Mouse (Mus musculus): ENCODE data around the gene 2700049A03Rik. TPM values are rescaled to one million over a fixed set of nuclear protein-coding genes. Genes with fewer than 3 reads are reported as not detected.

2700049A03Rik gene
- polyA plus RNA-seq, 2 experiments from 2014 or later = 7.8 to 13.4 TPM

DNA sequence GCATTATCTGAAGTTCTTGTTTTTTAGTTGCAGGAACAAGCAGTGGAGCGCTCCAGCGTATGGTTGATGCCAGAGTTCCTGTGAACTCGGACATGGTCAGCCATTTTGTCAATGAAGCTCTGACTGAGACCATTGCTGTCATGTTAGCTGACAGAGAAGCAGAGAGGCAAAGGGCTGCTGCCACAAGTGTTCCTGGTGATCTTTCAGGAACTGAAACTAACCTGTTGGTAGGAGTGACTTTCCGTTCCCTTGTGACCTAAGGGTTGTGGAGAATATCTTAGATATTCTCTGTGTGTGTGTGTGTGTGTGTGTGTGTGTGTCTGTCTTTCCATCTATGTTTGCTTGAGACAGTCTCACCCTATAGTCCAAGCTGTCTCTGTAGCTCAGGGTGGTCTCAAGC, 47.7 kb downstream of the 2700049A03Rik start:
- no peak for ATAC-seq

DNA sequence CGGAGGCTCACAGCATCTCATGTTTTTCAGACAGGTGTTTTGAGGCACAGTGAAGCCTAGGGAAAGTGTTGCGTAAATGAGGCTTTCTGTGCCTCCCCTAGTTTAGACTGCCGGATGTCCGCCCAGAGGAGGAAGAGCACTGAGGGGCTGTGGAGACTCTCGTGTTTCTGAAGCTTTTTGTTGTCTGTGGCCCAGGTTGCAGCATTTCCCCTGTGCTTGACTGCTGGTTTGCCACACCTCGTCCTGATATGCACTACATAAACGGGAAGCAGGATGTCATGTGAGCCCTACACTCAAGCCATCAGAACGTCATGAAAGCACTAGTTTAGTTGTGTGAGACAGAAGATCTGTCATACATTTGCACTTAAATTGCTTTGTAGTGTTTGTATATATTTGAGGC, 56.1 kb downstream of the 2700049A03Rik start:
- ATAC-seq = no peak

DNA sequence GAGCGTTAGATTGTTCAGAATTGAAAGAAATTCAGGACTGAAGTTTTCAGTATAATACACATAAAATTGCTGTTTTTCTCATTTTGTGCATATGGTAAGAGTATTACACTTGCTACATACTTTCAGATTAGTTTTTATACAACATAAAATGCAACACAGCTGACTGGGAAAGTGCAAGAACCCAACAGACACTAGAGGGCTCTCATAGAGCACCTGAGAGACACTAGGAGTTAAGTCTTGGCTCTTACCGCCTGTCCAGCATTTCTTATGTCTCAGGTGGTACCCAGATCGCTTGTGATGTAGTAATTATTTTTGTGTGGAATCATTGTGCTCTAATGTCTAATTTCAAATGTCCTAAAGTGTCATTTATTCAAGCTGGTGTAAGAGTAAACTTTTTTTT, 61.0 kb downstream of the 2700049A03Rik start:
- ATAC-seq = no peak

DNA sequence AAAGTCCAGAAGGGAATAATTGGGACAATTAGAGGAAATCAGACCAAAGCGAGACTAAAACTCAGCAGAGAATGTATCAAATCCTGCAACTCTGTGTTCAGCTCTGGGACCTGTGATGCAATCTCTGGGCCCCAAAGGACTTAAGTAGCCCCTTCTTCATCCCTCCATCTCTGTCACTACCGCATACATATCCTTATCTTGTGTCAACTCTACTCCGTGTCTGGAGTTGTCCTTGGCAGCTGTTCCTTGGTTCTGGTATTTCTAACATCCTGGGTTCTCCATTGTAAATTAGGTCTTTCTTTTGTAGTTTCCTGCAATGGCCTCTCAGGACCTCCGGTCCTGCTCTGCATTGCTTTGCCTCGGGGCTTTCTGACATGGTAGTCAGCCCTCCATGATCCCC, 65.1 kb downstream of the 2700049A03Rik start:
- ATAC-seq = no peak

DNA sequence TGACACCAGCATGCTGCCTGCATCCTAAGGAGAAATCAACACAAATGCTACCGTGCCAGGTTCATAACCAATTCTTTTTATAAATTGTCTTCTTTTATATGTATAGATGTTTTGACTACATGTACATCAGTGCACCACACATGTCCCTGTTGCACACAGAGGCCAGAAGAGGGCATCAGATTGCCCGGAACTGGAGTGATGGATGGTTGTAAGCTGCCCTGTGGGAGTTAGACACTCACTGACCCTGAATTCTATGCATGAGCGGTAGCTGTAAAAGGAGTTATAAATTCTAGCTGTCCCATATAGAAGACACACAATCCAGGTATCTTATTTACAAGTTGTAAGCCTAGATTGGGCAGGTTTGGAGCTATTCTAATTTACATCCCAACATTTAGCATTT, 67.7 kb downstream of the 2700049A03Rik start:
- no peak for ATAC-seq

DNA sequence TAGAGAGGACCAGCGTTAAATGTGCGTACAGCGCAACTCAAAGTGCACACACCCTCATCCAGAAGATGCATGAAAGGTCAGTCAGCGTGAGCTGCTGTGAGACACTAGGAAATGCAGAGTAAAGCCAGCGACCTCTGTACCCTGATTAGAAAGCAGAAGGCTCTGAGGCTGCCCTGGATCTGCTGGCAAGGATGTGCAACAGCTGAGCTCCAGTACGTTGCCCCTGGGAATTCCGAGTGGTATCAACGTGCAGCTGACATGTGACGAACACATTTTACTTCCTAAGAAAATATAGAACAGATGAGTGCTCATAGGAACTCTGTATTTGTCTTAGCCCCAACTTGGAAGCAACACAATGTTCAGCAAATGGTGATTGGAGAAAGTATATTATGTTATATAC, 80.5 kb downstream of the 2700049A03Rik start:
- no peak for ATAC-seq

DNA sequence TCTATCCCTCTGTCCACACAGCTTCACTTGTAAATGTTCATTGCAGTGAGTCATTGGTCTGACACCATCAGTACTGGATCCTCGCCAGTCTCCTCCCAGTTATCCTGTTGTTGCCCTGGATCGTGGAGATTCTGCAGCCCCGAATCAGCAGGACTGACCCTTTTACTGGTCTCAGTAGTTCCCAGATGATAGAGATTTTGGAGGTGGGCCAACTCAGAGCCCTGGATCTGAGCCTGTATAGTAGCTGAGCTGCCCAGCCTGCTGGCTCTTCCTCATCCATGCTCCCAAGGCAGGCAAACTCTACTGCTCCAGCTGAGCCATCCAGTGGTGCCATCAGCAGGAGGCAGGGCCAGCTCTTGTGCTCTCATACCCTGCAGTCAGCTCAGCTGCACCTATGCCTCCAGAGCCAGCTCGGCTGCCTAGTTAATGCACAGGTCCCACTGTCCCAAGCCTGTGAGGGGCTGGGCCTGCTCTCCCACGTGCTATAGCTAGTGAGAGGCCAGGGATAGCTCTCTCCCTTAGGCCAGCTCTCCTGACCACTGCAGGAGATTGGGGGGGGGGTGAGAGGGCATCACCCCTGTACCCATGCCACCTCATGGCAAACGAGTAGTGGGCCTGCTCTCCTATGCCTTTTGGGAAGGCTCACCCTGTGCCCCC, 81.3 kb downstream of the 2700049A03Rik start:
- ATAC-seq = no peak

DNA sequence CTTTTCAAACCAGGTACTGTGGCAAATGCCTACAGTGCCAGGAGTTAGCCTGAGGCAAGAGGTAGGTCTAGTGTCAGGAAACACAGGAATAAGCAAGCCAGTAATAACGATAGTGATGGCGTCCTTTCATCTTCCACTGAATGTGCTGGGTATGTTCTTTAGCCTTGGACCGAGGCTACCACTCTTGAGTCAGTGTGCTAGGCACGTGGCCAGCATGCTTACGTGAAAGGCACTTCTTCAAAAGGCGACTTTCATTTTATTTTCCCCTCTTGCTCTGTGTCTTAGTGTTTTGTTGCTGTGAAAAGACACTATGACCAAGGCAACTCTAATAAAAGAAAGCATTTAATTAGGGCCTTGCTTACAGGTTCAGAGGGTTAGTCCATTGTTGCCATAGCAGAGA, 86.1 kb downstream of the 2700049A03Rik start:
- no peak for ATAC-seq

DNA sequence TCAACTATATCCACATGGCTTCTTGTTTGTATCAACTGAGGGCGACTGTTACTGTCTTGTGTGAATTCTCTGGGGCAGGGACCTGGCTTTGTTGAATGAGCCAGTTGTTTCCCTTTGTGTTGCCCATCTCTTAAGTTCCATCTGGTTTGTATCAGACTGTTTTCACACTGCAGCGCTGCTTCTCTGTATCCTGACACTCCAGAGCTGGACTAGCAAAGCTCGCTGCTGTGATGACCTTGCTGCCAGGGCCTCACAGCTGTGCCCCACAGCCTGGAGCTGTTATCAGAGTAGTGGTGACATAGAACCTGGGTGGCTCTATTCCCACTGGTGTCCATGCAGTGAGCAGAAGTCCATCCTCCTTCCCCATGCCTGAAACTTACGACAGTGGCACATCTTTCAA, 91.1 kb downstream of the 2700049A03Rik start:
- no peak for ATAC-seq

DNA sequence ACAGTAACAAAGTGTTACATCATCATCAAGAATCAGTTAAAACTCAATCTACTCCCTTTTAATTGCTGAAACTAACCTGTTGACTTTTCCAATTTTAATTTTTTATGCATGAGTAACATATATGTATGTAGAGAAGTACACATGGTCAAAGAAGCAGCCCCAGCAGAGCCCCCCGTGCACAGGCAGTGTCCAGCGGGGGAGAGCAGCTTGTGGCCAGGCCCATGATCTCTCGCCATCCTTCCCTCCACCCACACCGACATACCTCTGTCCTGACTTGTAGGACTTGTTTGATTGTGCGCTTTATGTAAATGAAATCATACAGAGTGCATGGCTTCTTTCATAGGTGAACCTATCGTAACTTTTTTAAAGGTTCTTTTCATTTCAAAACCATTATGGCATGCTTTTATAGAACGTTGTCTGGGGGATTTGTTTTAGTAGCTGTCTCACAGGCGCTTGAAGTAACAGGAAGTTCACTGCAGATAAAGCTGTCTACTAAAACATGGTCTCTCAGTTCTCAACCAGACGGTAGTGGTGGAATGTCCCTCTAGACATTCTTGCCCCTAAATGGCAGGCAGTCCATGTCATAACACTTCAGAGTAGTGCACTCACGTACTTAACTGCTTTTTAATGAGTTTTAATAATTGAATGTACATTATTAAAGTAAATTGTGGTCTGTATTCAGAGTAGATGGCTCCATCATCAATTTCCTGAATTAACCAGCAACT, 92.4 kb downstream of the 2700049A03Rik start:
- ATAC-seq = no peak

DNA sequence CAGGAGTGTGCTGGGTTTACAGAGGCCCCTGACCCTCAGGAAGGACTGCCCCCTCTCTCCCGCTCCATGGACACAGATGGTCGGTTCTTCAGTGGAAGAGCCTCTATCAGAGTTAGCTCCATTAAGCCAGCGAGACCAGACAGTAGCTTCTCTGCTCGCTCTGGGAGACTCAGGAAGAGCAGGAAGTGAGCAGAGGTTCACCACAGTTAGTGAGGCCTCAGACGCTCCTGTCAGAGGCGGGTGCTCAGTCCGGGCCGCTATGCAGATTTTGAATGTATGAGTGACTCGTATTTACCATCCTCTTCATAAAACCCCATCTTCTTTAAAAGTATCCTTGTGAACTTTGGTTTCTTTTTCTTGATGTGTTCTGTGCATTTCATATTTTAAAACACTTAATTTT, 94.9 kb downstream of the 2700049A03Rik start:
- ATAC-seq = no peak

DNA sequence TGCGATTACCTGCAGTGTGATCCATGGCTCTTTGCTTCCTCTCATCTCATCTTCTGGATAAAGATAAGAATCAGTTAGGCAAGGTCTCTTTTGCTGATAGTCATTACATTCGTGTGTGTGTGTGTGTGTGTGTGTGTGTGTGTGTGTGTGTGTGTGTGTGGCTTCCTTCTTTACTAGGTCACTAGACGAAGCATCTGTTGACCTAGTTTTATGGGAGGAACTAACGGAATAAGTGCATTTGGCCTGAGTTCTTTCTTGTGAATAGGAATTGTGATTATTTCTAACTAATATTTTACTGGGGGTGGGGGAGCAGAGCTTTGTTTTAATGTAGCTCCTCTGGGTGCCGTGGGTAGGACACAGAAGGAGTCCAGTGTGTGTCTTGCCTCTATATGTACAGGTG, 96.8 kb downstream of the 2700049A03Rik start:
- no peak for ATAC-seq

DNA sequence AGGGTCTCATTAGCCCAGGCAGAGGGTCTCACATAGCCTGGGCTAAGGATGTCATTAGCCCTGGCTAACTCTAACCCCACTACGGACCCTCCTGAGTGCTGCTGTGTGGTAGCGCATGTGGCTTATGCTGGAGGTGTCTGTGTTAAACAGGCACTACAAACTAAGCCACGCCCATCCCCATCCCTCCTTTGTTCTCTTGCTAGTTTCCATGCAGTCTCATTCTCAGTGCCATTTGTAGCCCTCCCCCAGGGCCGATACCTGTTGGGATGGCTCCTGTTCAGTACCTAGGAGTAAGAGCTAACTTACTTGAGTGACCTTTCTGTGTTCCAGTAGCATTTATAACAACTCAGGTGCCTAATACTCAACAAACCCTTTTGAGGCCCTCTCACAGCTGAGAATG, 100.4 kb downstream of the 2700049A03Rik start:
- ATAC-seq = no peak

DNA sequence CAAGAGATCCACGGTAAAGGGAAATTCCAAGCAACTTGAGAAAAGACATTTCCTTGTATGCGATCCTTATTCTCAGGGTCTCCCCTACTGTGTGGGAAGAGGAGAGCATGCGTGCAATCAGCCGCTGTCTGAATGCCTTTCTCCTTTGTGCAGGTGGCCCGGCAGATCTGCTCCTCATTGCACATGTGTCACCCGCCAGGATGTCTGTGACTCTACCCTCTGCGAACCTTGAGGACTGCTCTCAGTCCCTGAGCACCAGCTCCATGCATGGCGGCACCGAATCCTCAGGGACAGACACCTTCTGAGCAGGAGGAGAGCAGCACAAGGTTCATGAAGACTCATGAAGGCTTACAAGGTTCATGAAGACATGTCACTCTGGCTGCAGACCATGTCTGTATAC, 106.1 kb downstream of the 2700049A03Rik start:
- no peak for ATAC-seq

DNA sequence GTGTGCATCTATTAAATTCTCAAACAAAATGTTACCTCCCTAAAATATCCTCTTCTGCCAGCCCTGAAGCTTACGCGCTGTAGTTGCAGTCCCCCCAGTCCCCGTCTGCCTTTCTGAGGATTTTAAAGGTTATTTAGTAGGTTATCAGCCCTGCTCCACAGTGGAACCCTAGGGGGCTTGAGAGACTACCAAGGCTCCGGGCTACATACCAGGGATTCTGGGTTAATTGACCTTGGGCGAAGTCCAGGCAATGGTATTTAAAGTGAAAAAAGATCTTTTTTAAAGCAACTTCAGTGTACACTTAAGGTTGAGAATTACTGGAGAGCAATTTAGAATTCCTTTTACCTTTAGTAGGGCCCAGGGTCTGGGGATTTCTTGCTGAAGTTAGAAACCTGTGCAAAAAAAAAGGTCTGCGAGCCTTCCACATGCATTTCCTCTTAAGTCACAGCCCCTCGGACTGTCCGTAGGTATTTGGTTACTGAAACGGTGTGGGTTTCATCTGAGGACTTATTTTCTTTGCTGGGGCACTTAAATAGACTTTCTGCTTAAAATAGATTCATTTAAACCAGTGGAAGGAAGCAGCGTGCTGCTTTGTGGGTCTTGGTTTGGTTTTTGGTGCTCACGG, 108.2 kb downstream of the 2700049A03Rik start:
- ATAC-seq = no peak

DNA sequence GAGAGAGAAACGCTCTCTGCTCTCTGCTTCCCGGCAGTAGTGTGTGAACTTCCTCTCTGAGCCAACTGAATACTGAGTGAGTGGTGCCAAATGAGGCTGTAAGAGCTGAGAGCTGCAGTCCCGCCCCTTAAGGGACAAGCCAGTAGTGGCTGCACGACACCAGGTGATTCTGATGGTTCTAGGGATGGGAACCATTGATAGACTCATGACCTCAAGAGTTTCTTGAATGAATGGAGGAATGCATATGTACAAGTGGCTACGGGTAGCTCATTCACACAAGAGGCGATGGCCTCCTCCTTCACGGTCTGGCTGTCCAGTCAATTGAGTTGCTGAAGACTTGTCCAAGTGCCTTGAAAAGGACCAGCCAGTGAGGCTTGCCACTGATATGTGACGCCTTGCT, 110.5 kb downstream of the 2700049A03Rik start:
- no peak for ATAC-seq

DNA sequence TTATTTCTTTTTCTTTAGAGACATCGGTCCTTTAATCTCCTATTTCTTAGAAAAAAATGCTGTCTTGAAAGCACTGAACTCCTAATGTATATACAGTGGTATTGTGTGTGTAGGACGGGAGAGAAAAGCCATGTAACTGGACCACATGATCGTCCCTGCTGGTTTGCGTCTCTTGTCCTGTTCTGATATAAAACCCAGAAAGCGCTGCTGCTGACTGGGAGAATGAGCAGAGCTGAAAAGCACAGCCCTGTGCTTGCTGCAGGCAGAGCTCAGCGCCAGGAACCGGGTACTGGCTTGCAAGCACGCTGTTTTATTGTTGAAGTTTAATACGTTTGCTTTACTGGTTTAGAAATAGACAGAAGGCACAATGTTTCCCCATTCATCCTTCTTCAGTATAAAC, 112.7 kb downstream of the 2700049A03Rik start:
- ATAC-seq = no peak

DNA sequence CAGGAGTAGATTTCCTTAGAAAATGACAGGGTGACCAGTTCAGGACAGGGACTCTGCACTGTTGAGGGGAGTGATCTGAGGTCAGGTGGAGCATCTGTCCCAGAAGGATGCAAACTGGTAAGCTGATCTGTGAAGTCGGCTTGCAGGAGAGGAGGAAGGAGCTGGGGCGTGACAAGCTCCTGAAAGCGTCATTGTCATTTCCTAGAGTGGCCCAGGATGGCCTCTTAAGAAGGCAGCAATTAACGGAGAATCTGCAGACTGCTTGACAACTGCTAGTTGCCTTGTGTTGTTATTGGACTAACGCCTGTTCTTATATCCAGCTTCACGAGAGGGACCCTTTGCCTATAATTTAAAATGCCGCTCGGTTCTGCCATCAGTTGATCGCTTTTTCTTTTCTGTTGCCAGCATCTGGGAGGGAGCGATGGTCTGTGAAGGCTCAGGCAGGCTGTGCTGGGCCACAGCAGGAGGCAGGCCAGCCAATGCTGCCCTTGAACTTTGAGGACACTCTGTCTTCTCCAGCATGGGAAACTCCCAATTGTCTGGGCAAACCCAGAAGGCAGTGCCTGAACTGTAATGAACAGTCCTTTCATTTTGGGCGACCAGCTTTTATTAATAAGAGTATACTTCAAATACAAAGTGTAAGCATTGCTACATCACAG, 116.0 kb downstream of the 2700049A03Rik start:
- ATAC-seq = no peak

DNA sequence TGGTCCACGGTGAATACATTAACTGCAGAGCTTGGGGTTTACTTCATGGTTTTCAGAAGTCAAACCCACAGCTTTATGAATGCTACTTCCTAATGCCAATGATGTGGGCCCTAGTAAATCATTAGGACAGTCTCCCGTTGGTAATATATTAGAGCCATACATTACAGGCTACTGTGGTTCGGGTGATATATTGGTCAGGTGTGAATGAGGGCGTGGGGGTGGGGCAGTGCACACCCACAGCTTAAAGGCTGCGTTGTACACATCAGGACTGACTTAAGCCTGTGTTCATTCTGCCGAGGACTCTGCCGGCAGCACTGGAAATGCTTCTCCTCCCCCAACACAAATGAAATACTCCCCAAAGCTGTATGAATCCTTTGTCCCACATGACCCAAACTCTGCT, 118.1 kb downstream of the 2700049A03Rik start:
- no peak for ATAC-seq

DNA sequence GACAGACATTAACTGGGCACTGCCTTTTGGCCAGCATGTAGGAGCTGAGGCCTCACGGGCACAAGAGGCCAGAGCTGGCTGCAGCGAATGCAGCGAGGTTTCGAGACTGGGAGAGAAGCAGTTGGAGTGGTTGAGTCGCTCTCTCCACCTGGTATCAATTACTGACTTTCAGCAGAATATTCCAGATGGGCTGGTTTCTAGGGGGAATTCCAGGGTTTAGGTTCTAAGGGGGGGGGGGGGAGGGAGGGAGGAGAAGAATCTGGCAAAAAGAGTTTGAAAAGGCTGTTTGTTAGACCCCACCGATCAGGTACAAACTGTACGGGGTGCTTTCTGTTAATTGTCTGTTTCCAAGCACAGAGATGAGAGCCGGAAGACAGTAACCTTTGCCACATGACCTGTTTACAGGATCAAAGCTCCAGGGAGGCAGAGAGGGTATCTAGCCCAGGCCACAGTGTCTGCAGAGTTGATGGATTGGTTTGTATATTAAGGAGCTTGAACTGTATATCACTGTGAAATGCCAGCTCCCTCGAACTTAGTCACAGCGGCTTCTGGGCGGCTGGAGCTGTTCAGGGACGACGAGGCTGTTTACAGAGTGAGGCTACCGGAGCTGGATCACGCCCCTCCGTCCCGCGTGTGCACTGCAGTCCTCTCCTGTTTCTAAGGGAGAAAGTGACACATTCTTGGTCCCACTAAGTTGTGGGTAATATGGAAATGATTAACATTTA, 121.7 kb downstream of the 2700049A03Rik start:
- no peak for ATAC-seq

DNA sequence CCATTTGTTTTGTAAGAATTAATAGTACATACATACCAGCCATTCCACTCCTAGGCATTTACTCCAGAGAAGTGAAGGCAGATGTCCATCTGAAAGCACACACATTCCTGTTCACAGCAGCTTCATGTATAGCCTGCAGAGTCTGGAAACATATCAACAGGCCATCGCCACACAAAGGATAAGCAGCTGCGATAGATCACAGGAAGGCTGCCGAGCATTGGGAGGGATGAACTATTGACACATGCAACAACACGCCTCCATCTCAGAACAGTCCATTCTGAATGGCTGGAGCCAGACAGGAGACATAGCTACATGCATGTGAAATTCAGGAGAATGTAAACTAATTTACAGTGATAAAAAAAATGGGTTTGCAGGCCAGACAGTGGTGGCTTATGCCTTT, 127.6 kb downstream of the 2700049A03Rik start:
- no peak for ATAC-seq

DNA sequence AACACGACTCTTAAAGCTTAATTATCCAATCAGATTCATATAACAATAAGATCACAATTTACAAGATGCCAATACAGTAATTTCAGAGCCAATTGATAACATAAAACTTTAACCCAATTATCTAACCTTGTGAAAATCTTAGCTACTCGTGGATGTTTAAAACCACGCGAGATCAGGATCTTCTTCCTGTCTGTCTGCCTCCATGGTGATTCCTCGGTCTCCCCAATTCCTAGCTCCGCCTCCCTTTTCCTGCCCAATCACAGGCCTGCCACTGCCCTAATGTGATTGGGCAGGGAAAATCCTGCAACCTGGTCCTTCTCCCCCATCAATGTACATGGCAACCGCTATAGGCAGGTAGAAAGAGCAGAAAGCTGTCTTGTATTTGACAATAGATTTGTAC, 132.7 kb downstream of the 2700049A03Rik start:
- no peak for ATAC-seq

DNA sequence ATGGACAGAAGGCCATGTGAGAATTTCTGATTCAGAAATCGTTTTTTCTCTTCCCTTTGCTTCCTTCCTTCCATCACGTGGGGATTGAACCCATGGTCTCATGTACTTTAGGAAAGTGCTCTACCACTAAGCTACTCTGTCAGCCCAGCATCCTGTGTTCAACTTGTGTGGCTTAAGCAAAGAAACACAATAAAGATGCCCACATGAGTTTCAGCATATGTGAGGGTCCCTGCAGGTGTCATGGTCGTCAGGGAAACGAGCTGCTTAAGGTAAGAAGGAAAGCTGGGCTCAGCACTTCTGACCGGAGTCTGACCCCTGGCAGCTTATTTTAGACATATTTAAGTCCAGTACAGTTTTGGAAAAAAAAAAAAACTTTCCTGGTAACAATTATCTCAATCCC, 134.5 kb downstream of the 2700049A03Rik start:
- no peak for ATAC-seq
